Mouse (Mus musculus) ES-Bruce4 (cell line): ENCODE data around the gene Riok1. TPM values are rescaled to one million over a fixed set of nuclear protein-coding genes. Genes with fewer than 3 reads are reported as not detected.
A peak's percentile ranks its signal among the peaks of the same experiment; 100 is the strongest.

Experiments used
- H3K27ac ChIP-seq: 2 replicates; pipeline ENCODE4 v1.5.1; 2012; ENCODE audit warnings: low read length, inconsistent platforms; ENCODE audit not compliant: insufficient read depth
- H3K27me3 ChIP-seq: 2 replicates; pipeline ENCODE4 v1.6.1; 2012; ENCODE audit warnings: mild to moderate bottlenecking, low read length, inconsistent platforms; ENCODE audit not compliant: control insufficient read depth, poor library complexity, insufficient read depth, severe bottlenecking
- H3K36me3 ChIP-seq: 2 replicates; pipeline ENCODE4 v1.6.1; 2012; ENCODE audit warnings: inconsistent platforms, mild to moderate bottlenecking, low read length, moderate library complexity; ENCODE audit not compliant: control insufficient read depth, poor library complexity, insufficient read depth, severe bottlenecking
- H3K4me1 ChIP-seq: one replicate; pipeline ENCODE4 v1.8.1; 2011; ENCODE audit warnings: low read length; ENCODE audit not compliant: control insufficient read depth, insufficient read depth
- H3K4me3 ChIP-seq: 2 replicates; pipeline ENCODE4 v1.5.1; 2011; ENCODE audit warnings: low read depth, mild to moderate bottlenecking, low read length
- H3K9ac ChIP-seq: 2 replicates; pipeline ENCODE4 v1.6.1; 2012; ENCODE audit warnings: low read depth, mild to moderate bottlenecking, inconsistent platforms; ENCODE audit not compliant: poor library complexity, severe bottlenecking
- H3K9me3 ChIP-seq: replicated peaks from 2 replicates; pipeline ENCODE4 v1.6.1; 2012; ENCODE audit warnings: mild to moderate bottlenecking, low read length, inconsistent platforms; ENCODE audit not compliant: control insufficient read depth, poor library complexity, insufficient read depth, severe bottlenecking
- CTCF ChIP-seq: IDR thresholded peaks from one replicate; pipeline ENCODE4 v1.8.1; 2011; ENCODE audit warnings: low read depth, low read length
- EP300 ChIP-seq: IDR thresholded peaks from 2 replicates; pipeline ENCODE4 v1.6.1; 2011; ENCODE audit warnings: low read depth, low read length; ENCODE audit not compliant: insufficient read depth
- POLR2A ChIP-seq: IDR thresholded peaks from one replicate; pipeline ENCODE4 v1.8.1; 2011; ENCODE audit warnings: low read length; ENCODE audit not compliant: insufficient read depth
- polyA plus RNA-seq: library from polyadenylated mRNA; stranded (reverse); fragments of >200 nt; gene quantifications from 2 replicates; pipeline ENCODE4 v1.2.4, GENCODE M21; 2011; ENCODE audit warnings: low read depth; ENCODE audit not compliant: missing spikeins, insufficient read depth, insufficient read length

Gene Riok1
- polyA plus RNA-seq, 1 experiment = 47.5 TPM

- Histone ChIP-seq H3K4me1 (no peaks in the 10 kb centered on the region), H3K9ac (no peak overlapping the region), H3K27ac (no peak overlapping the region), H3K4me3 (no peak overlapping the region), H3K9me3 (no peaks in the 10 kb centered on the region), H3K36me3 (no peaks in the 10 kb centered on the region), H3K27me3 (no peaks in the 10 kb centered on the region)
- TF ChIP-seq EP300 = no peak
- no peak for TF ChIP-seq POLR2A
- no peak for TF ChIP-seq CTCF
These were observed 59.4 kb downstream of the Riok1 start for GRCm38 (mm10) chr13:38096207-38096606.

GRCm38 (mm10) chr13:38103406-38103805 lies 66.6 kb downstream of the Riok1 start:
- TF ChIP-seq POLR2A (no peak), CTCF (no peak), EP300 (no peak)

GRCm38 (mm10) chr13:38104501-38104900 lies 67.7 kb downstream of the Riok1 start:
- TF ChIP-seq POLR2A = no peak
- no peak for TF ChIP-seq CTCF
- TF ChIP-seq EP300 = no peak
- no peaks in the 10 kb centered on the region for H3K36me3 ChIP-seq
- no peak overlapping the region for H3K4me3 ChIP-seq
- H3K27me3 ChIP-seq = no peaks in the 10 kb centered on the region
- no peak overlapping the region for H3K27ac ChIP-seq
- no peaks in the 10 kb centered on the region for H3K9me3 ChIP-seq
- peaks cover 3% of the 10 kb centered on the region for H3K4me1 ChIP-seq
- H3K9ac ChIP-seq = no peak overlapping the region

More at GRCm38 (mm10) chr13:38103406-38103805, 66.6 kb downstream of the Riok1 start:
- Histone ChIP-seq H3K4me1 (peaks cover 3% of the 10 kb centered on the region), H3K9me3 (no peaks in the 10 kb centered on the region), H3K4me3 (no peak overlapping the region), H3K27me3 (no peaks in the 10 kb centered on the region), H3K27ac (no peak overlapping the region), H3K36me3 (no peaks in the 10 kb centered on the region), H3K9ac (no peak overlapping the region)

DNA sequence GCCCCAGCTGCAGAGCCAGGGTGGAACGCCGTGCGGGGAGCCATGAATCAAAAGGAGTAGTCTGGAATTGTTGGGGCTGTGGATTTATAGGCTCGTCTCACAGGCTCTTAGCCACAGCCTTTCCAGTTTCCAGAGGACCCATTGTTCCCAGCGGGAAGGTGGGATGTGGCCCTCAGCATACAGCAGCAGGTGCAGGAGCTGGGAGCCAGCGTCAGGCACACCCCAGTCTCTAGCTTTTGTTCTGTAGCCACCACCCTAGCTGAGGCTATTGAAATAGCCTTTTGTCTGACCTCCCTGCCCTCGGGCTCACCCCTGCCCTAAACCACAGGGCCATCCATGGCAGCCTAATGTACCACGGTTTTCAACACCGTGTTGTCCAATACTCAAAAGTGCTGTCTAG lies 72.3 kb downstream of the Riok1 start:
- TF ChIP-seq EP300 = peak; percentile 94
- no peak for TF ChIP-seq CTCF
- Histone ChIP-seq H3K36me3 (no peaks in the 10 kb centered on the region), H3K27me3 (no peaks in the 10 kb centered on the region), H3K27ac (peak overlapping the region; percentile 91), H3K9me3 (no peaks in the 10 kb centered on the region), H3K9ac (no peak overlapping the region), H3K4me1 (peaks cover 2% of the 10 kb centered on the region), H3K4me3 (no peak overlapping the region)

Other genes starting within 250 kb of the Riok1 start
- 137 and 150 TPM in 2 replicates for gene Ssr1, start 42.8 kb upstream of the Riok1 start, polyA plus RNA-seq
- 0.97 and 1.4 TPM in 2 replicates for gene Cage1, start 74 bp downstream of the Riok1 start, polyA plus RNA-seq
- gene Dsp, start 114.3 kb downstream of the Riok1 start, polyA plus RNA-seq = 118 and 134 TPM in 2 replicates
- 95.7 and 101 TPM in 2 replicates for gene Snrnp48, start 167.9 kb downstream of the Riok1 start, polyA plus RNA-seq